Mouse (Mus musculus): ENCODE data around the gene Cyp2a22. TPM values are rescaled to one million over a fixed set of nuclear protein-coding genes. Genes with fewer than 3 reads are reported as not detected.
"Not testable (repeated sequence)": the region's sequence is repeated elsewhere in the genome, so short reads cannot be mapped to it uniquely, and the experiment has no call there.

The Cyp2a22 gene
- 19.3 and 19.6 TPM in 2 replicates for polyA plus RNA-seq (2015; fragmentation: Nextera tagmentation; extraction: Ambion mirVana)

DNA sequence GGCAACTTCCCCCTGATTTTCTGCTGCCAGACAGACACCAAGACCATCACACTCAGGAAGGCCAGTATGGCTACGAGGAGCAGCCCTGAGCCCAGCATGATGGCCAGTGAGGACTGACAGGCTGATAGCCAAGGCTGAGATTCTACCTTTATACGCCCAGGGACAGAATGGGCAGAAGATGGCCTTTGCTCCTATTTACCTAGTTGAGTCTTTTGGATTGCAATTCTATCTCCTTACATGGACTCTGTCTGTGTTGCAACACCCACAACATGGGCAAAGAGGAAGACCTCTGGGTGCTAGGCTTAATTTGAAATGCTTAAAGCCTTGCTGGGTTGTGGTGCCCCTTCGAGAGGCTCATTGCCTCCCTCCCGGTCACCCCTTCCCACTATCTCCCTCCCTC, at the start of gene Cyp2a22:
Gene Cyp2a22, minus strand, starts transcription at position 123 of the 400 bp plus-strand sequence.
- ATAC-seq: peak; percentile 35; the same call in 1 of the 2 replicates
- H3K27me3 ChIP-seq (ENCODE audit: insufficient read depth, low read length): no peaks in the 10 kb centered on the region
- no peaks in the 10 kb centered on the region for H3K36me3 ChIP-seq (replicated peaks; ENCODE audit: insufficient read depth, low read length)
- peak; percentile 13 for DNase-seq
- H3K4me2 ChIP-seq (ENCODE audit: low read depth, low read length): no peak within 1 kb of the TSS
- no peaks in the 10 kb centered on the region for H3K9me3 ChIP-seq (ENCODE audit: low read length)
- 61% methylated on average over 2 of the region's 4 CpGs for WGBS (ENCODE audit: insufficient replicate concordance)
- TF ChIP-seq EP300 (IDR thresholded peaks at IDR 0.05; ENCODE audit: low read depth): peak; percentile 54; the same call in 1 of the 2 replicates
- no peak for TF ChIP-seq CTCF (IDR thresholded peaks at IDR 0.05; ENCODE audit: low read depth)
- H3K27ac ChIP-seq (ENCODE audit: low read depth): no peak within 1 kb of the TSS
- H3K4me1 ChIP-seq (ENCODE audit: insufficient read depth): no peaks in the 10 kb centered on the region
- no peak within 1 kb of the TSS for H3K4me3 ChIP-seq (ENCODE audit: low read depth, low read length)
- no peak within 1 kb of the TSS for H3K9ac ChIP-seq (replicated peaks)

DNA sequence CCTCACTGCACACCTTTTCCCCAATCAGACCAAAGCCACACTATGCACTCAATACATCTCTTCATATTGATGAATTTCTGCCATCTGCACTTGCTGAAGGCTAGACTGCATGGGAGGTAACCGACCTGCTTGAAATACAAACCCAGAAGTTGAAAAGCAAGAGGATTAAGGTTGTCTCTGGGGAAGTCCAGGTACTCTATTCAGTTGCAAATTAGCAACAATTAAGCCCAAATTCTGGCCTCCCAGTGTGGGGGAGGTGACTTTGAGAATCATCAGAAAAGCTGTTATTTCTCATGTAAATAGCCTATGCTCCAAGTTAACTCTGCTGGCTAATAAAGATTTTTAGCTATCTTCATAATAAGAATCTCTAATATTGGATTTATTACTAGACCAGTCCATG, 44.0 kb upstream of the Cyp2a22 start:
- not testable (repeated sequence) for ATAC-seq; H3K4me1 ChIP-seq (ENCODE audit: insufficient read depth); H3K4me2 ChIP-seq (ENCODE audit: low read depth, low read length); H3K9ac ChIP-seq (replicated peaks); H3K27me3 ChIP-seq (ENCODE audit: insufficient read depth, low read length); H3K27ac ChIP-seq (ENCODE audit: low read depth); DNase-seq; H3K36me3 ChIP-seq (replicated peaks; ENCODE audit: insufficient read depth, low read length); H3K9me3 ChIP-seq (ENCODE audit: low read length); H3K4me3 ChIP-seq (ENCODE audit: low read depth, low read length)
- 26% methylated on average over 1 of the region's 1 CpGs for WGBS (ENCODE audit: insufficient replicate concordance)

- H3K4me2 ChIP-seq (ENCODE audit: low read depth, low read length): no peak overlapping the region
- ATAC-seq (no peak), DNase-seq (no peak)
- H3K9me3 ChIP-seq (ENCODE audit: low read length): no peaks in the 10 kb centered on the region
- no peak overlapping the region for H3K4me3 ChIP-seq (ENCODE audit: low read depth, low read length)
- H3K4me1 ChIP-seq (ENCODE audit: insufficient read depth): 0 out of 2 replicates have a peak, but pooled peaks cover 2% of the 10 kb centered on the region
- H3K9ac ChIP-seq (replicated peaks): no peak overlapping the region
- no peaks in the 10 kb centered on the region for H3K36me3 ChIP-seq (replicated peaks; ENCODE audit: insufficient read depth, low read length)
- WGBS (ENCODE audit: insufficient replicate concordance): 25% methylated on average over 1 of the region's 1 CpGs
- H3K27me3 ChIP-seq (ENCODE audit: insufficient read depth, low read length): no peaks in the 10 kb centered on the region
- 0 out of 2 replicates have a peak overlapping the region, but pooled peaks have one; percentile 16 for H3K27ac ChIP-seq (ENCODE audit: low read depth)
- TF ChIP-seq CTCF (IDR thresholded peaks at IDR 0.05; ENCODE audit: low read depth): no peak
- TF ChIP-seq EP300 (IDR thresholded peaks at IDR 0.05; ENCODE audit: low read depth): no peak
Measured at GRCm38 (mm10) chr7:26982551-26982950, 43.4 kb upstream of the Cyp2a22 start.

- H3K4me2 ChIP-seq (ENCODE audit: low read depth, low read length); DNase-seq; H3K9ac ChIP-seq (replicated peaks); H3K4me1 ChIP-seq (ENCODE audit: insufficient read depth); H3K9me3 ChIP-seq (ENCODE audit: low read length); H3K27me3 ChIP-seq (ENCODE audit: insufficient read depth, low read length); H3K4me3 ChIP-seq (ENCODE audit: low read depth, low read length); H3K36me3 ChIP-seq (replicated peaks; ENCODE audit: insufficient read depth, low read length): not testable (repeated sequence)
- peak; percentile 71 for TF ChIP-seq EP300 (IDR thresholded peaks at IDR 0.05; ENCODE audit: low read depth)
- ATAC-seq: peak; percentile 94
- 48% methylated on average over 1 of the region's 1 CpGs for WGBS (ENCODE audit: insufficient replicate concordance)
- H3K27ac ChIP-seq (ENCODE audit: low read depth): peak overlapping the region; percentile 76
Measured at GRCm38 (mm10) chr7:26981937-26982336, 42.8 kb upstream of the Cyp2a22 start.

DNA sequence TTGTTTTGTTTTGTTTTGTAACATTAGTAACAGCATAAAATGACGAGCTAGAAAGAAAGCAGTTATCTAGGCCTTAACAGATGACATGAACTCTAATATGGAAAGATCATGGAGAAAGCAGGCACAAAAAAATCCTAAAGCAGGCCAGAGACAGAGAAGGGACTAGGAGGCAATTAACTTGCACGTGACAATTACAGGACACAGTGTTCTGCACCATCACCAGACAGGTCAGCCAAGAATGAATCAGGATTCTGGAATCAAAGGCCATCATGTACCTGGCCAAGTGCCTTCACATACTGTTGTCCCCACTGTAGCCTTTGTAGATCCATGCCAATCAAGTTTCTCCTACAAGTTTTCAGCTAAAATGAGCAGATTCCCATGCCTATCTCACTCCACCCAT, 42.3 kb upstream of the Cyp2a22 start:
- H3K27me3 ChIP-seq (ENCODE audit: insufficient read depth, low read length); H3K4me3 ChIP-seq (ENCODE audit: low read depth, low read length); DNase-seq; H3K36me3 ChIP-seq (replicated peaks; ENCODE audit: insufficient read depth, low read length); H3K4me1 ChIP-seq (ENCODE audit: insufficient read depth); H3K9me3 ChIP-seq (ENCODE audit: low read length); H3K4me2 ChIP-seq (ENCODE audit: low read depth, low read length); H3K9ac ChIP-seq (replicated peaks): not testable (repeated sequence)
- H3K27ac ChIP-seq (ENCODE audit: low read depth): peak overlapping the region; percentile 76
- WGBS (ENCODE audit: insufficient replicate concordance): 59% methylated on average over 2 of the region's 2 CpGs
- peak; percentile 92 for ATAC-seq

- not testable (repeated sequence) for DNase-seq; H3K4me1 ChIP-seq (ENCODE audit: insufficient read depth); H3K36me3 ChIP-seq (replicated peaks; ENCODE audit: insufficient read depth, low read length); H3K9me3 ChIP-seq (ENCODE audit: low read length); H3K9ac ChIP-seq (replicated peaks); H3K27me3 ChIP-seq (ENCODE audit: insufficient read depth, low read length); H3K27ac ChIP-seq (ENCODE audit: low read depth); H3K4me2 ChIP-seq (ENCODE audit: low read depth, low read length); H3K4me3 ChIP-seq (ENCODE audit: low read depth, low read length)
- peak; percentile 45; the same call in 1 of the 2 replicates for ATAC-seq
- 29% methylated on average over 1 of the region's 1 CpGs for WGBS (ENCODE audit: insufficient replicate concordance)
Measured at GRCm38 (mm10) chr7:26962371-26962770, 23.2 kb upstream of the Cyp2a22 start.

DNA sequence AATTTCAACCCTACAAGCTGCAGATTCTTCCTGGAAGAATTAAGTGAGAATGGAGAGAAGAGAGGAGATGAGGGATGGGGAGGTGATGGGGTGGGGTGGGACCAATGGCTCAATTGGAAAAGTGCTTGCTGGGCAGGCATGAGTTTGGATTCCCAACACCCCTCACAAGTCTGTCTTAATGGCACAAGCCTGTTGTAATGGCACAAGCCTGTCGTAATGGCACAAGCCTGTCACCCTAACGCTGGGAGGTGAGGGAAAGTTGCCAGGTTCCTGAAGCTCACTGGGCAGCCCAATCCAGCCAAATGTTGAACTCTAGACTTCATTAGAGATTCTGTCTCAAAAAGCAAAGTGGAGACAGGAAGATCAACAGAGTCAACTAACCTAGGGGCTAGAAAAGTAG, 14.1 kb upstream of the Cyp2a22 start:
- H3K4me2 ChIP-seq (ENCODE audit: low read depth, low read length); H3K36me3 ChIP-seq (replicated peaks; ENCODE audit: insufficient read depth, low read length); H3K4me3 ChIP-seq (ENCODE audit: low read depth, low read length); H3K27me3 ChIP-seq (ENCODE audit: insufficient read depth, low read length); ATAC-seq; H3K4me1 ChIP-seq (ENCODE audit: insufficient read depth); H3K9ac ChIP-seq (replicated peaks); H3K9me3 ChIP-seq (ENCODE audit: low read length); DNase-seq; H3K27ac ChIP-seq (ENCODE audit: low read depth): not testable (repeated sequence)
- whole genome bisulfite sequencing (ENCODE audit: insufficient replicate concordance): 67% methylated on average over 1 of the region's 2 CpGs

DNA sequence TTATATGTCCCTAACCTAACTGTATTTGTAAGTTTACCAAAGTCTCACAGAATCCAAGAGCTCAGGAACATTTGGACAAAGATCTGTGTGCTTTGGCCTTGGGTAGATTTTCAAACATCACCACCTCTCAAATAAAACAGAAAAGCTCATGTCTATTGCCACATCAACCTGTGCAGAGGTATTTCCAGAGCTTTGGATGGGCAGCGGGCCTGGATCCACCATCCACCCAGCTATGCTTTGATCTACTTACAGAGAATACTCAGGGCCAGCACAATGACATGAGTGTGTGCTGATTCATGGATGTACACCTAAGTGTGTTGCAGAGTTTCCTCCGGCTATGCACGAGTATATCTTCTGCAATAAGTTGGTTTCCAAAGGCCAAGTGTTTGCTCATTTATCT, 13.5 kb upstream of the Cyp2a22 start:
- H3K36me3 ChIP-seq (replicated peaks; ENCODE audit: insufficient read depth, low read length); H3K9ac ChIP-seq (replicated peaks); H3K27ac ChIP-seq (ENCODE audit: low read depth); H3K9me3 ChIP-seq (ENCODE audit: low read length); H3K4me3 ChIP-seq (ENCODE audit: low read depth, low read length); H3K4me1 ChIP-seq (ENCODE audit: insufficient read depth); H3K4me2 ChIP-seq (ENCODE audit: low read depth, low read length); DNase-seq; H3K27me3 ChIP-seq (ENCODE audit: insufficient read depth, low read length): not testable (repeated sequence)
- 66% methylated on average over 2 of the region's 3 CpGs for WGBS (ENCODE audit: insufficient replicate concordance)
- ATAC-seq: peak; percentile 31; the same call in 1 of the 2 replicates

All from liver, postnatal 0 days (tissue).